Mouse (Mus musculus): ENCODE data around the gene Lrrc55. TPM values are rescaled to one million over a fixed set of nuclear protein-coding genes. Genes with fewer than 3 reads are reported as not detected.

The Lrrc55 gene
- polyA plus RNA-seq, 1 experiment from 2014 or later = 1.4 TPM

DNA sequence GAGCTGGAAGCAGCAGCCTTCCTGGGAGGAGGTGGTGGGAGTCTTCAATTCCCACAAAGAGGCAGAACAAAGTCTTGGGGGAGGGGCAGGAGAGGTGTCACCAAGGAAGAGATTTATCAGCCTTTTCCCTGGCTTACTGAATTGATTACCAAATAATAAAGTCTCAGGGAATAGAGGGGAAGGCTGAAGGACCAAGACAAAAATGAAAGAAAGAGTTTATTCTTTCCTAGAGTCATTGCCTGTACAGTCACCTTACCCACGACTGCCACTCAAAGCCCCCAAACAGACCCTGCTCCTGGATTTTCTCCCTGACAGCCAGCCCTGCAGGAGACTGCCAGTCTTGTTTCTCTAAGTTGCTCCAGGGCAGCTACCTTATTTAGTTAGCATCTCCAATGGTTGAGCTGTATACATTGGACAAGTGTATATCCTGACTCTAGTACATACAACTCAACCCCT, 35.3 kb downstream of the Lrrc55 start:
- Histone ChIP-seq H3K27ac (replicated peaks; ENCODE audit: low read depth, low read length) (no peak overlapping the region), H3K4me1 (ENCODE audit: control insufficient read depth, insufficient read depth, low read length) (no peaks in the 10 kb centered on the region), H3K4me3 (ENCODE audit: low read depth, low read length) (no peak overlapping the region), H3K36me3 (replicated peaks; ENCODE audit: control insufficient read depth, insufficient read depth, low read depth, low read length) (no peaks in the 10 kb centered on the region), H3K4me2 (ENCODE audit: low read depth, low read length) (no peak overlapping the region), H3K9ac (replicated peaks; ENCODE audit: low read length) (no peak overlapping the region), H3K9me3 (replicated peaks; ENCODE audit: control insufficient read depth, low read length) (no peaks in the 10 kb centered on the region), H3K27me3 (ENCODE audit: control insufficient read depth, insufficient read depth, low read length) (no peaks in the 10 kb centered on the region)
- ATAC-seq (replicated peaks; ENCODE audit: insufficient number of reproducible peaks, low FRiP score, low TSS enrichment, low read depth) = no peak
- DNase-seq (ENCODE audit: low spot score) = no peak
- WGBS = 19% methylated on average over 1 of the region's 1 CpGs

DNA sequence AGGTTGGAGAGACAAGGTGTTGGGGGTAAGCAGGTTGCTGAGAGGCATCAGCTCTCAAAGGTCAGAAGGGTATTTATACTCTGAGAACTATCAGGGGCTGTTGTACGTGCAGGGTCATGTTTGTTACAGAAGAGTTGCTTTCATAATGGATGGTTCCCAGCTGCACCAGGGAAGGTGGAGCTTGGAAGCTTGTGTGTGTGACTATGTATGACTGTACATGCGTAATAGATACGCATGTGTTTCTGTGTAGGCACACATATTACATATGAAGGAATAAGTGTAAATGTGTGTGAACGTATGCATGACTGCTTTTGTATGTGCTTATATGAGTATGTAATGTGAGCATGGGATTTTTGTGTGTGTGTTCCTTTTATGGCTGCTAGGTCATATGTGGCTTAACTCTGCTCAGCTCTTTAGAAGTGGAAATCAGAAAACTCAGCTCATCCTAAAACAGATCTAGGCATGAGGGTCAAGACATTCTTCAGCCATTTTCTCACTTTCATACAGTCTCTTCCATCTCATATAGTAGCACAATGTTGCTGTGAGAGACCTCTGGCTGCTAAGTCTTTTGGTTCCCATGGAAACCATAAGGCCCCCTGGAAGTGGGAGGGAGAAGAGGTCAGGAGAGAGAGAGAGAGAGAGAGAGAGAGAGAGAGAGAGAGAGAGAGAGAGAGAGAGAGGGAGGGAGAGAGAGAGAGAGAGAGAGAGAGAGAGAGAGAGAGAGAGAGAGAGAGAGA, 35.9 kb downstream of the Lrrc55 start:
- DNase-seq (ENCODE audit: low spot score) (no peak), ATAC-seq (replicated peaks; ENCODE audit: insufficient number of reproducible peaks, low FRiP score, low TSS enrichment, low read depth) (no peak)
- H3K4me1 ChIP-seq (ENCODE audit: control insufficient read depth, insufficient read depth, low read length) = no peaks in the 10 kb centered on the region
- WGBS = 71% methylated on average over 4 of the region's 4 CpGs
- no peak overlapping the region for H3K4me3 ChIP-seq (ENCODE audit: low read depth, low read length)
- no peak overlapping the region for H3K27ac ChIP-seq (replicated peaks; ENCODE audit: low read depth, low read length)
- H3K9ac ChIP-seq (replicated peaks; ENCODE audit: low read length) = no peak overlapping the region
- H3K27me3 ChIP-seq (ENCODE audit: control insufficient read depth, insufficient read depth, low read length) = no peaks in the 10 kb centered on the region
- no peaks in the 10 kb centered on the region for H3K36me3 ChIP-seq (replicated peaks; ENCODE audit: control insufficient read depth, insufficient read depth, low read depth, low read length)
- H3K9me3 ChIP-seq (replicated peaks; ENCODE audit: control insufficient read depth, low read length) = no peaks in the 10 kb centered on the region
- no peak overlapping the region for H3K4me2 ChIP-seq (ENCODE audit: low read depth, low read length)

DNA sequence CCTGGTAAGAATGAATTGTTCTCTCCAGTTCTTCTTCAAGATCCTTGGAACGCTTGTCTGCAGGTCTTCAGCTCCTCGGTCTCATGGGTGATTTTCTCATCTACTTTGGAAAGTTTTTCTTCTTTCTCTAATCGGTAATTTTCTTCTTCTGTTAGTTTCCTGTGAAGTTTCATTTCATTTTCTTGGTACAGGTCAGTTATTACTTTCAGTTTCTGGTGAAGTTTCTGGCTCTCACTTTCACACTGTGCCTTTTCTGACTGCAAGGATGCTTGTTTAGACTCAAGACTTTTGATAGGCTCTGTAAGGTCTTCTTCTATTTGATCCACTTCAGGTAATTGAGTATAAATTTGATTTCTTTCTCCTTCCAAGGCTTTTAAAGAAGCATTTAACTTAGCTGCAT, 39.6 kb downstream of the Lrrc55 start:
- no peak overlapping the region for H3K4me2 ChIP-seq (ENCODE audit: low read depth, low read length)
- H3K9me3 ChIP-seq (replicated peaks; ENCODE audit: control insufficient read depth, low read length) = no peaks in the 10 kb centered on the region
- H3K27ac ChIP-seq (replicated peaks; ENCODE audit: low read depth, low read length) = no peak overlapping the region
- 93% methylated on average over 3 of the region's 3 CpGs for WGBS
- H3K27me3 ChIP-seq (ENCODE audit: control insufficient read depth, insufficient read depth, low read length) = no peaks in the 10 kb centered on the region
- H3K4me1 ChIP-seq (ENCODE audit: control insufficient read depth, insufficient read depth, low read length) = no peaks in the 10 kb centered on the region
- H3K4me3 ChIP-seq (ENCODE audit: low read depth, low read length) = no peak overlapping the region
- no peaks in the 10 kb centered on the region for H3K36me3 ChIP-seq (replicated peaks; ENCODE audit: control insufficient read depth, insufficient read depth, low read depth, low read length)
- DNase-seq (ENCODE audit: low spot score) = no peak
- ATAC-seq (replicated peaks; ENCODE audit: insufficient number of reproducible peaks, low FRiP score, low TSS enrichment, low read depth) = no peak
- H3K9ac ChIP-seq (replicated peaks; ENCODE audit: low read length) = no peak overlapping the region

DNA sequence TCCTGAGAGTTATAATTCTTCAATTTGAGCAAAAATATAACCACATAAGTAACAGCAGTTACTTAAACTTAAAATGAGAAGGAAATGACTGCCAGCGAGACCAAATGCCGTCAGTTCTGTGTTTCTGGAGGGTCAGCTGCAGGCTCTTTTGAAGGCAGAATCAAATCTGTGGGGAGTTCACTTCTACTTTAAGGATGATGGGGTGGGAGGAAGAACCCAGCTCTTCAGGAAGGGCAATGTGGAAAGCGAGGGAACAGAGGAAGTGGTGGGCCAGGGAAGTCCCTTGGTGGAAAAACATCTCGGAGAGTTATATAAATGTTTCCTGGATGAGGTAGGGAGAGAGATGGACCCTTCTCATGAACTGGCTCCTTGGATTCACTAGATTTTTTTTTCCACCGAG, 40.9 kb downstream of the Lrrc55 start:
- H3K4me2 ChIP-seq (ENCODE audit: low read depth, low read length) = no peak overlapping the region

DNA sequence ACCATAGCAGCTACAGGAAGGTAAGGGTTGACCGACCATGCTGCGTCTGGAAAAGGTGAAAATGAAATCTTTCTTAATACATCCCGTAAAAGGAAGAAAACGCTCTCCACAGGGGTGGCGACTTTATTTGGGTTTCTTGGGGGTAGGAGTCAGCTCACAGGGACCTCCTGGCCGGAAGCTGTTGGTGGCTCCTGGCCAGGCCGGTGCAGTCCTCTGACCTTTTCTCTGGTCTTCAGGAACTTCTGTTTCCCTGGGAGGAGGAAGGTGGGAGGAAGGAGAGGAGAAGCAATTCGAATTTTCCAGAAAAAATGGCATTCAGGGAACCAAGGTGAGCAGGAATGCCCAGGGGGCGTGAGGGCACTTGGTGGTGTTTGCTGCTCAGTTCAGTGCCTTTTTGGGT, 41.7 kb downstream of the Lrrc55 start:
- Histone ChIP-seq H3K4me1 (ENCODE audit: control insufficient read depth, insufficient read depth, low read length) (no peaks in the 10 kb centered on the region), H3K4me2 (ENCODE audit: low read depth, low read length) (no peak overlapping the region), H3K36me3 (replicated peaks; ENCODE audit: control insufficient read depth, insufficient read depth, low read depth, low read length) (no peaks in the 10 kb centered on the region), H3K4me3 (ENCODE audit: low read depth, low read length) (no peak overlapping the region), H3K9ac (replicated peaks; ENCODE audit: low read length) (no peak overlapping the region), H3K27me3 (ENCODE audit: control insufficient read depth, insufficient read depth, low read length) (no peaks in the 10 kb centered on the region), H3K9me3 (replicated peaks; ENCODE audit: control insufficient read depth, low read length) (no peaks in the 10 kb centered on the region), H3K27ac (replicated peaks; ENCODE audit: low read depth, low read length) (no peak overlapping the region)
- ATAC-seq (replicated peaks; ENCODE audit: insufficient number of reproducible peaks, low FRiP score, low TSS enrichment, low read depth) (no peak), DNase-seq (ENCODE audit: low spot score) (no peak)
- WGBS = 81% methylated on average over 9 of the region's 9 CpGs

More for the DNA sequence above, 40.9 kb downstream of the Lrrc55 start:
- no peaks in the 10 kb centered on the region for H3K9me3 ChIP-seq (replicated peaks; ENCODE audit: control insufficient read depth, low read length)
- H3K9ac ChIP-seq (replicated peaks; ENCODE audit: low read length) = no peak overlapping the region
- no peaks in the 10 kb centered on the region for H3K27me3 ChIP-seq (ENCODE audit: control insufficient read depth, insufficient read depth, low read length)
- H3K27ac ChIP-seq (replicated peaks; ENCODE audit: low read depth, low read length) = no peak overlapping the region
- no peaks in the 10 kb centered on the region for H3K36me3 ChIP-seq (replicated peaks; ENCODE audit: control insufficient read depth, insufficient read depth, low read depth, low read length)
- 81% methylated on average over 5 of the region's 5 CpGs for WGBS
- no peaks in the 10 kb centered on the region for H3K4me1 ChIP-seq (ENCODE audit: control insufficient read depth, insufficient read depth, low read length)
- ATAC-seq (replicated peaks; ENCODE audit: insufficient number of reproducible peaks, low FRiP score, low TSS enrichment, low read depth) = no peak
- DNase-seq (ENCODE audit: low spot score) = no peak
- H3K4me3 ChIP-seq (ENCODE audit: low read depth, low read length) = no peak overlapping the region

DNA sequence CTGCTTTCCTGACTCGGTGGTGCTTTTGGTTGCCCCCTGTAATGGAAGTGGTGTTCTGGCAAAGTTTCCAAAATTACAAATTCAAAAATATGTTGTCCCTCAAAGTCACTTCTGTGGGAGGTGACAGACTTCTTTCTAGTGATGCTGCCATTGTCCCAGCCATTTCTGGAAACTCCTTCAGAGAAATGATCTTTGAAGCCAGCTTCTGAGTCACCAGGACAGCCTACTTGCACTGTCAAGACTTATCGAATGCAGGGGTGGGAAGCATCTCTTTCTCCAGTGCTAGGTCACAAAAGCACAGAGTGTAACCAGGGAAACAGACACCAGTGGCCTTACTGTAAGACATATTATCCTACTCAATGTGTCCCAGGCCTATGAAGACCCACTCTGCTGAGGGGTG, 45.8 kb downstream of the Lrrc55 start:
- 89% methylated on average over 2 of the region's 2 CpGs for WGBS

DNA sequence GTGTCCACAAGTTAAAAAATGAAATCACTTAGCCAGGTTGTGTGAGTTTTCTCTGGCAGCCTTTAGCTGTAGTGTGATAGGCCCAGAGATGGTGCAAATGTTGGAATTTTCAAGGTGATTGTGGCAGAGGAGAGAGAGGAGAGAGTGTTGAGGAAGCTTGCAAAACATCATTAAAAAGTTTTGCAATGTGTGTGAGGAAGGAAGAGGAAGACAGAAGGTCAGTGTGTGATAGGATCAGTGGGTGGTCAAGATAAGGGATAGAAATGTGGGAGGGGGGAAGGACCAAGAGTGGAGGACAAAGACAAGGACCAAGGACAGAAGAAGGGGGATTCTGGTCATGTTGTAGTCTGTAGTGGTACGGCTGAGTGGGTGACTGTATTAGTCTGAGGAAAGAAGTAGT, 46.6 kb downstream of the Lrrc55 start:
- no peak overlapping the region for H3K4me3 ChIP-seq (ENCODE audit: low read depth, low read length)
- no peak for ATAC-seq (replicated peaks; ENCODE audit: insufficient number of reproducible peaks, low FRiP score, low TSS enrichment, low read depth)

More for the DNA sequence above, 45.8 kb downstream of the Lrrc55 start:
- Histone ChIP-seq H3K27me3 (ENCODE audit: control insufficient read depth, insufficient read depth, low read length) (no peaks in the 10 kb centered on the region), H3K4me2 (ENCODE audit: low read depth, low read length) (no peak overlapping the region), H3K9ac (replicated peaks; ENCODE audit: low read length) (no peak overlapping the region), H3K9me3 (replicated peaks; ENCODE audit: control insufficient read depth, low read length) (no peaks in the 10 kb centered on the region), H3K4me1 (ENCODE audit: control insufficient read depth, insufficient read depth, low read length) (no peaks in the 10 kb centered on the region), H3K4me3 (ENCODE audit: low read depth, low read length) (no peak overlapping the region), H3K36me3 (replicated peaks; ENCODE audit: control insufficient read depth, insufficient read depth, low read depth, low read length) (no peaks in the 10 kb centered on the region), H3K27ac (replicated peaks; ENCODE audit: low read depth, low read length) (no peak overlapping the region)
- DNase-seq (ENCODE audit: low spot score) (no peak), ATAC-seq (replicated peaks; ENCODE audit: insufficient number of reproducible peaks, low FRiP score, low TSS enrichment, low read depth) (no peak)

DNA sequence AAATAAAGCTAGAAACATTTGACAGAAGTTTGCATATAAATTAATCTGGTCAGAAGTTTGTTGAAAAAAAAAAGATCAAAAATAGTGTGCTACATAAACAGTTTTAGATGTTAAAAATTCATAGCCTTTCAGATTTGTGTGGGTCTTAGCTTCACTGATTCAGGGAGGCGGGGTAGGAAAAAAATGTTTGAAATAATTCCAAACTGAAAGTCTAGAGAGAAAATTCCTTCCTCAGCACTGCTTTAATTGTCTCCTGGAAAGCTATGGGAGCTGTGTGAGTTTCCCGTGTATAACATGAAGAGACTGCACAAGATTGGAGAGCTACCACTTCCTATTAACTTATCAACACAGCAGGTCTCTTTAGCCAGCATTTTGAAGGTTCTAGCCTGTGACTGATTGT, 49.5 kb downstream of the Lrrc55 start:
- Histone ChIP-seq H3K9ac (replicated peaks; ENCODE audit: low read length) (no peak overlapping the region), H3K36me3 (replicated peaks; ENCODE audit: control insufficient read depth, insufficient read depth, low read depth, low read length) (no peaks in the 10 kb centered on the region), H3K27ac (replicated peaks; ENCODE audit: low read depth, low read length) (no peak overlapping the region), H3K4me3 (ENCODE audit: low read depth, low read length) (no peak overlapping the region), H3K4me2 (ENCODE audit: low read depth, low read length) (no peak overlapping the region), H3K4me1 (ENCODE audit: control insufficient read depth, insufficient read depth, low read length) (no peaks in the 10 kb centered on the region), H3K9me3 (replicated peaks; ENCODE audit: control insufficient read depth, low read length) (no peaks in the 10 kb centered on the region), H3K27me3 (ENCODE audit: control insufficient read depth, insufficient read depth, low read length) (no peaks in the 10 kb centered on the region)
- DNase-seq (ENCODE audit: low spot score) (no peak), ATAC-seq (replicated peaks; ENCODE audit: insufficient number of reproducible peaks, low FRiP score, low TSS enrichment, low read depth) (no peak)
- WGBS = 87% methylated on average over 2 of the region's 2 CpGs

More for the DNA sequence above, 46.6 kb downstream of the Lrrc55 start:
- WGBS = 67% methylated on average over 1 of the region's 1 CpGs
- no peaks in the 10 kb centered on the region for H3K4me1 ChIP-seq (ENCODE audit: control insufficient read depth, insufficient read depth, low read length)
- H3K9ac ChIP-seq (replicated peaks; ENCODE audit: low read length) = no peak overlapping the region
- H3K27me3 ChIP-seq (ENCODE audit: control insufficient read depth, insufficient read depth, low read length) = no peaks in the 10 kb centered on the region
- H3K36me3 ChIP-seq (replicated peaks; ENCODE audit: control insufficient read depth, insufficient read depth, low read depth, low read length) = no peaks in the 10 kb centered on the region
- no peaks in the 10 kb centered on the region for H3K9me3 ChIP-seq (replicated peaks; ENCODE audit: control insufficient read depth, low read length)
- no peak overlapping the region for H3K27ac ChIP-seq (replicated peaks; ENCODE audit: low read depth, low read length)
- no peak for DNase-seq (ENCODE audit: low spot score)
- no peak overlapping the region for H3K4me2 ChIP-seq (ENCODE audit: low read depth, low read length)

All from embryonic facial prominence, embryonic 11.5 days (tissue).